Mouse (Mus musculus): ENCODE results near the gene Cryba2. TPM values are rescaled to one million over a fixed set of nuclear protein-coding genes. Genes with fewer than 3 reads are reported as not detected.

Cryba2 gene
- polyA plus RNA-seq, 1 experiment from 2014 or later, result not detected

DNA sequence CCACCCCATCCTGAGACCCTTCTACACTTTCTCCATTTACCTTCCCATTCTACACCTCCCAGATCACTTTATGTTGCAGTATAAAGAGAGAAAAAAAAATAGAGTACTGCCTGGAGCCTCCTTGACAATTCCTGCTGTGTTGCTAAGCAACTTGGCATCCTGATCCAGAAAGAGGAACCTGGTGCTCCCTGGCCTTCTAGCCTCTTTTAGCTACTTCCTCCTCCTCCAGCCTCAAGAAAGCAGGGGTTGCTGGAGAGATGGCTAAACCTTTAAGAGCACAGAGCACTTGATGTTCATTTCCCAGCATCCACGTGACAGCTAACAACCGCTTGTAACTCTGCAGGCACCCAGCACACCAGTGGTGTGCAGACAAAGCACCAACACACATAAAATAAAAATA is 20.7 kb downstream of the Cryba2 start:
- WGBS, result 71% methylated on average over 2 of the region's 2 CpGs

DNA sequence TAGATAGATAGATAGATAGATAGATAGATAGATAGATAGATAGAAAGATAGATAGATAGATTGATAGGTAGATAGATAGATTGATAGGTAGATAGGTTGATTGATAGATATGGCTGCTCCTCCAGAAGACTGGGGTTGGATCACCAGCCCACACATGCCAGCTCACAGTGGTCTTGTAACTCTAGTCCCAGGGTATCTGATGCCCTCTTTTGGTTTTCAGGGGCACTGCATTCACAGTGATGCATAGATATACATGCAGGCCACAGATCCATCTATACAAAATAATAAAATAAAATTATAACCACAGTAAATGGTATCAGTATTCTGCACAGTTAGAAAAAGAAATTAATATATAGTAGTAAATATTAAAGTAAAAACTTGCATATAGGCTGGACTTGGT is 31.2 kb downstream of the Cryba2 start:
- Histone ChIP-seq H3K27ac (ENCODE audit: low read depth, low read length) (no peak overlapping the region), H3K9me3 (ENCODE audit: control insufficient read depth, low read length) (no peaks in the 10 kb centered on the region), H3K9ac (ENCODE audit: low read length) (no peak overlapping the region), H3K4me3 (ENCODE audit: low read depth, low read length) (no peak overlapping the region), H3K27me3 (ENCODE audit: control insufficient read depth, insufficient read depth, low read length) (peaks cover 6% of the 10 kb centered on the region), H3K4me2 (ENCODE audit: low read depth) (no peak overlapping the region), H3K4me1 (ENCODE audit: control insufficient read depth, insufficient read depth, low read length) (peaks cover 6% of the 10 kb centered on the region; the same call in 1 of the 2 replicates), H3K36me3 (ENCODE audit: control insufficient read depth, insufficient read depth, low read length) (no peaks in the 10 kb centered on the region)
- ATAC-seq (ENCODE audit: insufficient read depth, low FRiP score, low TSS enrichment) (no peak), DNase-seq (ENCODE audit: low spot score) (no peak)

More for the DNA sequence above, 20.7 kb downstream of the Cryba2 start:
- no peaks in the 10 kb centered on the region for H3K27me3 ChIP-seq (ENCODE audit: control insufficient read depth, insufficient read depth, low read length)
- H3K27ac ChIP-seq (ENCODE audit: low read depth, low read length), result no peak overlapping the region
- H3K4me2 ChIP-seq (ENCODE audit: low read depth), result no peak overlapping the region
- no peaks in the 10 kb centered on the region for H3K9me3 ChIP-seq (ENCODE audit: control insufficient read depth, low read length)
- DNase-seq (ENCODE audit: low spot score) (no peak), ATAC-seq (ENCODE audit: insufficient read depth, low FRiP score, low TSS enrichment) (no peak)
- no peaks in the 10 kb centered on the region for H3K36me3 ChIP-seq (ENCODE audit: control insufficient read depth, insufficient read depth, low read length)
- H3K4me1 ChIP-seq (ENCODE audit: control insufficient read depth, insufficient read depth, low read length), result no peaks in the 10 kb centered on the region
- no peak overlapping the region for H3K9ac ChIP-seq (ENCODE audit: low read length)
- H3K4me3 ChIP-seq (ENCODE audit: low read depth, low read length), result no peak overlapping the region

DNA sequence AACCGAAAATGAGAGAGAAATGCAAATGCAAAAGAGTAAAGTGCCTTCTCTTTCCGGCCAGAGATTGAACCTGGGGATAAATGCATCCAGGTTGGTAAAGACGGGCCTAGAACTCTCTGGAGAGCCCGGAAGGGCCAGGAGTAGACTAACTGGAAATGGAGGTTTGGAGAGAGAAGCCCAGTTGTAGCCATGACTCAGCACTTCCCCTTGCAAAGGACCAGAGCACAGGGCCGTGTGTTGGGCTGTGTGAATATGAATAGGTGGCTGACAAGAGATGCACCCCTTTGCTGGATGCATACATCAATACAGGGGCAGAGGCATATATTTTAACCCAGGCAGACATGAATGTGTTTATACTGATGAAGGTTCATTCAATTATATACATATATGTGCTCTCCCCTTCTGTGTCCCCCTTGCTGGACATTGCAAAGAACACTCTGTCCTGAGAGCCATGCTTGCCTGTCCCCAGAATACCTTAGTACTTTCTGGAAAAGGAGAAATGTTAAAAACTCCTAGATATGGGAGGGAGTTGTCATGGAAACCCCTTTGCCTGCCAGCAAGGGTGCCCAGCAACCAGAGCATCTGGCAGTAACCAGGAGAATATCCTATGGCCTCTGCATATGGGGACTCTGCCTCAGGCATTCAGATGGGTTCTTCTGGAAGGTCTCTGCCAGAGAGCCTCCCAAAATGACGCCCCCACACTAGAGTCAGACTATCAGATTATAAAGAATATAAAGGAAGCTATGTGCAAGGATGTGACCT is 33.5 kb downstream of the Cryba2 start:
- WGBS, result 39% methylated on average over 6 of the region's 6 CpGs
- no peak overlapping the region for H3K4me3 ChIP-seq (ENCODE audit: low read depth, low read length)
- no peak overlapping the region for H3K9ac ChIP-seq (ENCODE audit: low read length)
- peaks cover 18% of the 10 kb centered on the region for H3K4me1 ChIP-seq (ENCODE audit: control insufficient read depth, insufficient read depth, low read length)
- H3K9me3 ChIP-seq (ENCODE audit: control insufficient read depth, low read length), result no peaks in the 10 kb centered on the region
- H3K27ac ChIP-seq (ENCODE audit: low read depth, low read length), result no peak overlapping the region
- no peak for DNase-seq (ENCODE audit: low spot score)
- H3K36me3 ChIP-seq (ENCODE audit: control insufficient read depth, insufficient read depth, low read length), result no peaks in the 10 kb centered on the region
- H3K4me2 ChIP-seq (ENCODE audit: low read depth), result peak overlapping the region; percentile 87; the same call in 1 of the 2 replicates
- no peak for ATAC-seq (ENCODE audit: insufficient read depth, low FRiP score, low TSS enrichment)
- peaks cover 19% of the 10 kb centered on the region for H3K27me3 ChIP-seq (ENCODE audit: control insufficient read depth, insufficient read depth, low read length)

DNA sequence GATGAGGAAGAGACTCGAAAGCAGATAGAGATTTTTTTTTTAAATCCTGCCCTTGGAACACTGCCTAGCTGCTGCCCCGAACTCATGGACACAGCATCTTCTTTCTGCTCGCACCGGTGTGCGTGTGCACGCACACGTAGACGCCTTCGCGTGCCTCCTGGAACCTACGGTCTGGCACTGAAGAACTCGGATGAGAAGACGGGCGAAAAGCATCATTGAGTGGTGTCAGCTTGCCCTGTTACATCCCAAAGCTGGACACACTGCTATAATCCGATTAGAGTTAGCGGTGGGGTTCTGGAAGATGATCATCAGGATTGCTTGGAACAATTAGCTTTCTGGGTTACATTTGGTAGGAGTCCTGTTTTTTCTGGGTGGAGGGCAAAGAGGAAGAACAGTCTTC is 34.1 kb downstream of the Cryba2 start:
- H3K9me3 ChIP-seq (ENCODE audit: control insufficient read depth, low read length), result no peaks in the 10 kb centered on the region
- no peak overlapping the region for H3K9ac ChIP-seq (ENCODE audit: low read length)
- H3K4me2 ChIP-seq (ENCODE audit: low read depth), result peak overlapping the region; percentile 87
- H3K4me3 ChIP-seq (ENCODE audit: low read depth, low read length), result peak overlapping the region; percentile 73
- H3K27ac ChIP-seq (ENCODE audit: low read depth, low read length), result no peak overlapping the region
- peaks cover 20% of the 10 kb centered on the region for H3K4me1 ChIP-seq (ENCODE audit: control insufficient read depth, insufficient read depth, low read length)
- ATAC-seq (ENCODE audit: insufficient read depth, low FRiP score, low TSS enrichment) (no peak), DNase-seq (ENCODE audit: low spot score) (no peak)
- no peaks in the 10 kb centered on the region for H3K36me3 ChIP-seq (ENCODE audit: control insufficient read depth, insufficient read depth, low read length)
- peaks cover 19% of the 10 kb centered on the region for H3K27me3 ChIP-seq (ENCODE audit: control insufficient read depth, insufficient read depth, low read length)
- 10% methylated on average over 16 of the region's 16 CpGs for WGBS

DNA sequence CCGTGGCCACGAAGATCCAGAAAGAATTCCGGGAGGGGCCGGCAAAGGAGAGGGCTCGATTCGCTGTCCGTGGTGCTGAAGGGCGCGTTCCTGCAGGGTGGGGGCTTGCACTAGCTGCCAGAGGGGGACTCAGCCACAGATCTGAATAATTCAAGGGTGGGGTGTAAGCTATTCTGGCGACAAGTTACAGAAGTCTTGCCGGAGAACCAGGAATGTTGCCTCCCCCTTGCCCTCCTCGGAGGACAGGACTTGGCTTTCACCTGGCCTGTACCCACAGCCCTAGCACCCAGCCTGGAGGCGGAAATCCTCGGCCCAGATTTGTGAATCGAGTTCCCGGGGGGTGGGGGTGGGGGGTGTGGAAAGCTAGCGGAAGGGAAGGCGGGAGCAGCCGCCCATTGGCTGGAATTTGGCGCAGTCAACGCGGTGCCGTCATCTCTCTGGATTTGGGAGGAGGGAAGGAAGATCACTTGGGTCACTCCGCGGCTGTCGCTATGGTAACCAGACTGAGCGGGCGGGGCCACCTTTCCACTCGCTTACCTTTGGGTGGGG is 34.7 kb downstream of the Cryba2 start:
- Histone ChIP-seq H3K4me1 (ENCODE audit: control insufficient read depth, insufficient read depth, low read length) (peaks cover 20% of the 10 kb centered on the region), H3K36me3 (ENCODE audit: control insufficient read depth, insufficient read depth, low read length) (no peaks in the 10 kb centered on the region), H3K9ac (ENCODE audit: low read length) (peak overlapping the region; percentile 41; the same call in 1 of the 2 replicates), H3K27ac (ENCODE audit: low read depth, low read length) (no peak overlapping the region), H3K4me2 (ENCODE audit: low read depth) (peak overlapping the region; percentile 87), H3K9me3 (ENCODE audit: control insufficient read depth, low read length) (no peaks in the 10 kb centered on the region), H3K27me3 (ENCODE audit: control insufficient read depth, insufficient read depth, low read length) (peaks cover 19% of the 10 kb centered on the region), H3K4me3 (ENCODE audit: low read depth, low read length) (peak overlapping the region; percentile 73)
- WGBS, result under 1% methylated on average over 29 of the region's 29 CpGs
- DNase-seq (ENCODE audit: low spot score), result peak; percentile 87
- ATAC-seq (ENCODE audit: insufficient read depth, low FRiP score, low TSS enrichment), result peak; percentile 48

DNA sequence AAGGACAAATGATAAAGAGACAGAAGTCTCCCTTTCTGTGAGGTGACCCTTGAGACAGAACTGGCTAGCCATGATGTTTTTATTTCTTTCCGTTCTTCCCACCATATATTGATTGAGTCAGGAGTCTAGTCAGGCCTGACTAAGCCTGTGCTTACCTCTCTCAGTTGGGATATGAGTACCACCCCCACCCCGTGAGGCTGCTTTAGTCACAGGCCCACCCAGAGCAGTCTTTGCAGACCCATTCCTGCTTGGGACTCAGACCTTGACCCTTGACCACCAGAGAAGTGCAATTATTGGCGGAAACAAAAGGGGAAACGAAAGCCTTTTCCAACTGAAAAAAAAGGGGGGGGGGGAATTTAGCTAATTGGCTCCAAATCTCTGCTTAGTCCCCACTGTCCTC is 35.3 kb downstream of the Cryba2 start:
- H3K4me3 ChIP-seq (ENCODE audit: low read depth, low read length), result peak overlapping the region; percentile 73
- DNase-seq (ENCODE audit: low spot score), result no peak
- 7% methylated on average over 4 of the region's 4 CpGs for WGBS
- no peak for ATAC-seq (ENCODE audit: insufficient read depth, low FRiP score, low TSS enrichment)
- H3K4me2 ChIP-seq (ENCODE audit: low read depth), result peak overlapping the region; percentile 87
- no peaks in the 10 kb centered on the region for H3K36me3 ChIP-seq (ENCODE audit: control insufficient read depth, insufficient read depth, low read length)
- peaks cover 20% of the 10 kb centered on the region for H3K4me1 ChIP-seq (ENCODE audit: control insufficient read depth, insufficient read depth, low read length)
- H3K9me3 ChIP-seq (ENCODE audit: control insufficient read depth, low read length), result no peaks in the 10 kb centered on the region
- no peak overlapping the region for H3K27ac ChIP-seq (ENCODE audit: low read depth, low read length)
- H3K27me3 ChIP-seq (ENCODE audit: control insufficient read depth, insufficient read depth, low read length), result peaks cover 19% of the 10 kb centered on the region
- no peak overlapping the region for H3K9ac ChIP-seq (ENCODE audit: low read length)

DNA sequence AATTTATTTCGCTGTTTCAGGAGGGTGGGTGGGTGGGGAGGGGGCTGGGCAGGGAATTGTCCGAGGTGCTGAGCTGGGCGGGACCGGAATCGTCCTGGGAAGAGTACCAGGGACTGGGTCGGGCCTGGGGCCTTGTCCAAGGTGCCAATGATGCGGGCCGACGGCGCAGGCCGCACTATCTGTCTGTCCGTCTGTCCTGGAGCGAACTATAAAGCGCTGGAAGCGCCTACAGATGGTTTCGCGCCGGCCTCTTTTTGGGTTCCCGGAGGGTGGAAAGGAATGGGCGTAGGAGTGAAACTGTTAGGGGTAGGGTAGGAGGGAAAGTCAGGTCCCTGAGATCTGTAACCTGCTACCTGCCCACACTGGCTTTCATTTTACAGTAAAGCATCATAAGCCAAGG is 35.7 kb downstream of the Cryba2 start:
- DNase-seq (ENCODE audit: low spot score), result no peak
- Histone ChIP-seq H3K4me1 (ENCODE audit: control insufficient read depth, insufficient read depth, low read length) (peaks cover 20% of the 10 kb centered on the region), H3K27me3 (ENCODE audit: control insufficient read depth, insufficient read depth, low read length) (peaks cover 19% of the 10 kb centered on the region), H3K36me3 (ENCODE audit: control insufficient read depth, insufficient read depth, low read length) (no peaks in the 10 kb centered on the region), H3K4me3 (ENCODE audit: low read depth, low read length) (peak overlapping the region; percentile 73), H3K9me3 (ENCODE audit: control insufficient read depth, low read length) (no peaks in the 10 kb centered on the region), H3K9ac (ENCODE audit: low read length) (no peak overlapping the region), H3K4me2 (ENCODE audit: low read depth) (peak overlapping the region; percentile 87), H3K27ac (ENCODE audit: low read depth, low read length) (no peak overlapping the region)
- WGBS, result under 1% methylated on average over 20 of the region's 20 CpGs
- ATAC-seq (ENCODE audit: insufficient read depth, low FRiP score, low TSS enrichment), result no peak

DNA sequence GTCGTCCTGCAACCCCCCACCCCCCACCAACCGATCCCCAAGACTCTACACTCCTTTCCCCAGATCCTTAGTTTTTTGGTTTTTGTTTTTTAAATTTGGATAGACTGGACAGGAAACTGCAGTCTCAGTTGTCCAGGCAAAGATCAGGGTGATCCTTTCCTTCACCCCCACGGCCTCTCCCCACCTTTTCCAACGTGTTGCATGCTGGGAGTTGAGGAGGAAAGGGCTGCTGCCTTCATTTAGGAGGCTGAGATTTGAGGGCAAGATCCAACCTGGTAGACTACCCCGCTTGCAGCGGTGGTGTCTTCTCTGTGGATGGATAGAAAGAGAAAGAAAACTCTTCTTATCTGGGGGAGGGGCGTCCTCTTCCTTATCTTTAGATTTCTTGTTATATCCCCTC is 36.2 kb downstream of the Cryba2 start:
- peaks cover 23% of the 10 kb centered on the region for H3K4me1 ChIP-seq (ENCODE audit: control insufficient read depth, insufficient read depth, low read length)
- peak overlapping the region; percentile 73 for H3K4me3 ChIP-seq (ENCODE audit: low read depth, low read length)
- no peak for ATAC-seq (ENCODE audit: insufficient read depth, low FRiP score, low TSS enrichment)
- no peak for DNase-seq (ENCODE audit: low spot score)
- 0% methylated on average over 7 of the region's 7 CpGs for WGBS
- no peaks in the 10 kb centered on the region for H3K9me3 ChIP-seq (ENCODE audit: control insufficient read depth, low read length)
- H3K9ac ChIP-seq (ENCODE audit: low read length), result peak overlapping the region; percentile 10; the same call in 1 of the 2 replicates
- H3K27ac ChIP-seq (ENCODE audit: low read depth, low read length), result no peak overlapping the region
- peak overlapping the region; percentile 87 for H3K4me2 ChIP-seq (ENCODE audit: low read depth)
- H3K36me3 ChIP-seq (ENCODE audit: control insufficient read depth, insufficient read depth, low read length), result no peaks in the 10 kb centered on the region
- H3K27me3 ChIP-seq (ENCODE audit: control insufficient read depth, insufficient read depth, low read length), result peaks cover 19% of the 10 kb centered on the region

DNA sequence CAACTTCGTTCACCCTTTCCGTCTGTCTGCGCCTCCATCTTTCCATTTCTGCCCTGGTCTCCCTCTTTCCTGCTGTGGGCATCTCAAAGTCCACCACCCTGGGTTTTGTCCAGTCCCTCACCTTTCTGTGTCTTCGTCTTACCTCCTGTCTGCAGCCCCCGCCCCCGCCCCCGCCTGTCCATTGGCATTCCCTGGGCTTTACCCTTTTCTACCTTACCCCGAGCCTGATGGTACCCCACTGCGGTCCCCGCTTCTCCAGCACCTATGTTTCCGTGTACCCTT is 36.6 kb downstream of the Cryba2 start:
- H3K27ac ChIP-seq (ENCODE audit: low read depth, low read length), result no peak overlapping the region
- H3K4me2 ChIP-seq (ENCODE audit: low read depth), result peak overlapping the region; percentile 87
- DNase-seq (ENCODE audit: low spot score), result no peak
- peaks cover 19% of the 10 kb centered on the region for H3K27me3 ChIP-seq (ENCODE audit: control insufficient read depth, insufficient read depth, low read length)
- H3K9me3 ChIP-seq (ENCODE audit: control insufficient read depth, low read length), result no peaks in the 10 kb centered on the region
- WGBS, result 1% methylated on average over 10 of the region's 11 CpGs
- H3K4me1 ChIP-seq (ENCODE audit: control insufficient read depth, insufficient read depth, low read length), result peaks cover 27% of the 10 kb centered on the region
- no peak for ATAC-seq (ENCODE audit: insufficient read depth, low FRiP score, low TSS enrichment)
- peak overlapping the region; percentile 82 for H3K9ac ChIP-seq (ENCODE audit: low read length)
- peak overlapping the region; percentile 73 for H3K4me3 ChIP-seq (ENCODE audit: low read depth, low read length)
- H3K36me3 ChIP-seq (ENCODE audit: control insufficient read depth, insufficient read depth, low read length), result no peaks in the 10 kb centered on the region
